Mouse (Mus musculus) central nervous system, embryonic 11.5 days (tissue): ENCODE results near the gene Pard3b. TPM values are rescaled to one million over a fixed set of nuclear protein-coding genes. Genes with fewer than 3 reads are reported as not detected.

Experiments used
- polyA plus RNA-seq: library from polyadenylated mRNA; depleted of rRNA; stranded (reverse); fragments of >200 nt; gene quantifications from 2 replicates; pipeline ENCODE4 v1.2.3, GENCODE M21; 2012; rRNA removed

Pard3b gene
- 4.3 and 4.5 TPM in 2 replicates for polyA plus RNA-seq

DNA sequence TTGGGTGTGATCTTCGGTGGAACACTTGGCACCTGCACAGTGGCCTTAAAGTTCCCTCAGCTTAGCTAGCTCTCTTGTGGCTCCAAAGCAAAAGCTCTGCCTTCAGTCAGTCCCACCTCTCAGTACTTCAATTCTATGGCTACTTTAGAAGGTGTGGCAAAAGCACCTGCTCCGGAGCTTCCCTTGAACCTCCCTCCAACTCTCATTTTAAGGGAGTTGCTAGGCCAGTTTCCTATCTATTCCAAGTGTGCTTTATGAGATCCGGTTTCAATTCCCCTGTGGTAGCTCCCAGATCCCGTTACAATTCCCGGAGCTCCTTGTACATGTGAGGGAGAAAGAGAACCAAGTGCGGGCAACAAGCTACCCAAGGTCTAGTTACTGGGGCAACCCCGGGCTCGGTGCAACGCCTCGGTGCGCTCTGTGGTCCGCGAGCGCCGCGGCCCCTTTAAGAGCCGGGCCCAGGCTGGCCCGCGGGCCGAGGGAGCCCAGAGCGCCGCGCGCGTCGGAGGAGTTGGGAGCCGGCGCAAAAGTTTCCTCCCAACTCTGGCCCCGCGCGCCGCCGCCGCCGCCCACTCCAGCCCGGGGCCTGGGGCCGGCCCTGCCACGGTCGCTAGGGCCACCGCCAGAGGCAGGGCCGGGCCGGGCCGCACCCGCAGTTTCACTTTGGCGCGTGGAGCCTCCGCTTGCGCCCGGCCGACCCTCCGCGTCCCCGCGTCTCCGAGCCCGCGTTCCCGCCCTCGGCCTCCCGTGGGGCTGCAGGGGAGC, at the start of gene Pard3b:
TSS of gene Pard3b (plus strand) at position 478 of the 765 bp plus-strand sequence.

